Mouse (Mus musculus): ENCODE data around the gene Wdfy3.

Gene Wdfy3

DNA sequence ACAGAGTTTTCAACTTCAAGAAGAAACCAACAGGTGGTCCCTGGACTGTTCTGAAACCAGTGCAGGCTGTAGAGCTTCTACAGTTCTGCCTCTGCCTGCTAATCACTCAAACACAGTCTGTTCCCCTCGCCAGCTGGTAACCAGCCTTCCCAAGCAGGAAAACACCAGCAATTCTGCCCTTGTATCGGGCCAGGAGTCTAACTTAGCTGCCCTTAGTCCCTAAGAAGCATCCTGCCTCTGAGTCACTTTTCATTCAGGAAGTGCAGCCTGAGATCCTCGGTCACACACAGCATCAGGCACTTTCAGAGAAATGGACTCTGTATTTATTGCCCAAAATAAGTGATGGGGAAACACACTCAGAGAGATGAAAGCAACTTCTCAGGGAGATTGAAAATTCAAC is 66.3 kb downstream of the Wdfy3 start:
- DNase-seq (ENCODE audit: low read depth, low spot score) = no peak

DNA sequence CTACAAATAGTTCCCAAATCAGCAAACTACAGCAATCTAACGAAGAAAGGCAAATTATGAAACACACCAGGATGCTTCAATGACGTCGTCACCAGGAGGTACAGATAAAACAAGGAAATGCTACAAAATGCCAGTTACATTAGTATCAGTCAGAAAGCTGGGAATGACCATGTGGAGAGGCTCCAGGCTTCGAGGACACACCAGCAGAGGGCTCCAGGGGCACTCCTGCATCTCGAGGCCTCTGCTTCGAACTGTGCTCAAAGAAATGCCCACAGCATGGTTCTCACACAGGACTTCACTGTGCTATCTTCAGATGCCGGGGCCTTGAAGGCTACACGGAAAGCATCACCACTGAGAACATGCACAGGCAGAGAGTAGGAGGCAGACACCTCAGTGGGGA is 68.7 kb downstream of the Wdfy3 start:
- DNase-seq (ENCODE audit: low read depth, low spot score) = no peak

DNA sequence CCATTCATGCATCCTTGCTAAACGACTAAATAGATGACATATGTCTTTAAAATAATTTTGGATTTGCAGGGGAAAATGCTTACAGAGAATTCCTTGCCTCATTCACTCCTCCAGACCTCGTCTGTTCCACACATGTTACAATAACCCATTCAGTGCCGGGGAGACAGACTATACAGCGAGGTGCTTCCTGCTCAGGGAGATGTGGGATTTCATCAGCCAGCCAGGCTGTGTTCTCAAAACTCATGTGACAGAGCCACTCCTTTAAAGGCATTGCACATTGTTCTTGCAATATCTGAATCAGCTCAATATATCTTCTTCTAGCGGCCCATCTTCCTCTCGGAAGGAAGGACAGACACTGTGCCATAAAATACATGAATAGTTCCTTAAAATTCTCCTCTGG is 70.8 kb downstream of the Wdfy3 start:
- DNase-seq (ENCODE audit: low read depth, low spot score) = no peak

DNA sequence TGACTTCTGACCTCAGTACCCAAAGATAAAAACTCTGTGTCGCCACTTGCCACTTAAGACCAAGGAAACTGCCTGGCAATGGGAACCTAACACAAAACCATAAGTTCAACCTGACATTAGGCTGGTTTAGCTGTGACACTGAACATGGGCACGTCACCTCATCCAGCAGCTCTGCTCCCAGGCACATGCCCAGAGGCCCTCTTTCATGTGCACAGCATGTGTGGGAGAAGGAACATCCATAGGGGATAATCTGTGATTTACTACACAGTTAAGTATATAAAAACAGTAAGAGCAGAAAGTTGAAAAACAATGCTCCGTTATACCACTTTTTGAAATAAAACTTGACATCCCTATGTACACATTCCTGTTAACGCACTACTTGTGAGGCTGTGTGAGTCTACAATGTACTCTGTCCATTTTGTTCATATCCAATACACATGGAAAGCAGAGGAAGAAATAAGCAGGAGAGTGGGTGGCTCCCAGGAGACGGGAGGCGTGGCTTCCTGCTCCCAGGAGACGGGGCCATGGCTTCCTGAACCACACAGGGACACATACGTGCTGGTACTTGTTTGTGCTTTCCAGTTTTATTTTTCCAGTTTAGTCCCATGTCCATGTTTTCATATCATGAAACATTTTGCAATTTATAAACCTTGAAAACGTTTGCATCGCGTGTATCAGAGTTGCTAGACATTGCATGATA is 73.5 kb downstream of the Wdfy3 start:
- no peak for DNase-seq (ENCODE audit: low read depth, low spot score)

DNA sequence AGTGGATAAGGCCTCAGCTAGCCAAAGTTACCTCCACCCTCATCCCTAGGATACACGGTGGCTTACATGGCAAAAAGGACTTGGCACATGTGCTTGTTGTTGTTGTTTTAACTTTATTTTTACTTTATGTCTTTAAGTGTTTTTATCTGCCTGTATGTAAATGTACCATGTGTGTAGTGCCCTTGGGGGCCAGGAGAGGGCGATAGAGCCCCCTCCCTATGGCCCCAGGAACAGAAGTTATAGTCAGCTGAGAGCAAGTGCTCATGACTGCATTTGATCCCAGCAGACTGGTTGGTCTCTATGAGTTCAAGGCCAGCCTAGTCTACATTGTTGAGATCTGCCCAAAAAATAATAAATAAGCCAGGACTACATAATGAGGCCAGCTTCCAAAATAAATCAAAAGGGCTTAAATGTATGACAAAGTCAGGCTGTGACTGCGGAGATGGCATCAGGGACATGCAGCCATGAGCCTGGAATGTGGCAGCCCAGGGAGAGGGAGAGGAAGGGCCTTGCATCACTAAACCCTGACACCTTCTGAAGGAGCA is 74.2 kb downstream of the Wdfy3 start:
- peak; percentile 79 for DNase-seq (ENCODE audit: low read depth, low spot score)

DNA sequence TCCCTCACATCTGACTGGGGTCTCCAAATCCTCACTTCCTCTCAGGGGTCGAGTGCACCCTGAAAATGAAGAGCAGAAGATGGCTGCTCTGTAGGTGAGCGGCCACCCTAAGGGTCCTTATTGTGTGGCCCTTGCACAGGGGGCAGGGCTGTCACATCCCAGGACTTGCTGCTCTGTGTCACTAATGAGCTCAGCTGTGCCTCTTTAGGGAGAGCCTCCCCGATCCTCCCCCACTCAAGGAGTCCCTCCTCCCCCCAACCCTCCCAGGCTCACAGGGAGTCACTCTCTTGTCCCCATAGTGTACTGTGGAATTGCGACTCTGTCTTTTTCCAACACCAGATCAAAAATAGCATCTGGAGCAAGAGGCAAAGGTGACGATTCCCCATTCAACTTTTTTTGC is 75.7 kb downstream of the Wdfy3 start:
- DNase-seq (ENCODE audit: low read depth, low spot score) = no peak

DNA sequence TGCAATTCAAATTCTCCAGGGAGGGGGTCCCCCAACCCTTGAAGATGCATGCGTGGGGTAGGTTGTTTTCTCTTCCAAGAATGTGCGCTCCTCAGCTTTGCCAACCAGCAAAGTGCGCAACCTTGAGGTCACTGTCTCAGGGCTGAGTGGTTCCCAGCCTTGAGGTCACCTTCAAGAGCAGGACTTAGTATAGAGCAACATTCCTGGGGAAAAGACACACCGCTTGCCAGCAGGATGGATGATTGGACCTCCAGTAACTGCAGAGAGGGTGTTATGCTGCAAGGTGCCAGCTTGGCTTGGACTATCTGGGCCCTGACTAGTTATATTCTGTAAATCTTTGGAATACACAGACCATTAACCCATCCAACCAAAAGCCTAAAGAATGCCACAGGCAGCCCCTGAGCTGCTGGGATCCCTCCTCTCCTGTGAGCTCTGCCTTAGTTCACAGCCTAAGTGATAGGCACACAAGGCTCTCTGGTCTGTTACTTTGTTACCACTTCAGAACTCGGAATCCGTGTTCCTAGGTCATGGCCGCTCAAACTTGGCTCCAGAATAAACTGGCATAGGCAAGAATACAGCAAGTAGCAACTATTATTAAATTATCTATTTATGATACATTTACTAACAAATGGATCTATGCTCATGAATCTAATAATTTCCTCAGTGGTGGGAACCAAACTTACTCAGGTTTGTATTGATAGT is 76.6 kb downstream of the Wdfy3 start:
- peak; percentile 32 for DNase-seq (ENCODE audit: low read depth, low spot score)

DNA sequence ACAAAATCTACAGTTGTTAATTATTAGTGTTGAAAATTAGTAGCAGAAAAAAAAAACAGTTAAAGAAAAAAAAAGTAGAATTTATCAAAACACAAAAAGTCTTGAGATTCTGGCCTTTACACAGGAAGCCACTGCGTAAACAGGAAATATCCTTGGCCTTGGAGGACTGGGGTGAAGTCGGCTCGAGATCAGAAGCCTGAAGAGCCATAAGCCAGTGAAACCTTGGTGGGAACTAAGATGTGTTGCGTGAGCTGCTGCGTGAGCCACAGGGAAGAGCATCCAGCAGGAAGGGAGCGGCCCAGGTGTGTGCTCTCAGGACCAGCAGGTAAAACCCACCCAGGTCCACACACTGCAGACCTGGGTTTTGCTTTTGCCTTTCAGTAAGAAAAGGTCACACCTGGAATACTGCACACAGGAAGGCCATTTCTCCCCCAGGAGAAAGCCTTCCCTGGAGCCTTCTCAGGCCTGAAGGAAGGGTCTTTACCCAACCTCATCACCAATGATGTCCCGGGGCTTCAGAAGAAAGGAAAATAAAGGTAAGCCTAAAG is 79.3 kb downstream of the Wdfy3 start:
- DNase-seq (ENCODE audit: low read depth, low spot score) = no peak

DNA sequence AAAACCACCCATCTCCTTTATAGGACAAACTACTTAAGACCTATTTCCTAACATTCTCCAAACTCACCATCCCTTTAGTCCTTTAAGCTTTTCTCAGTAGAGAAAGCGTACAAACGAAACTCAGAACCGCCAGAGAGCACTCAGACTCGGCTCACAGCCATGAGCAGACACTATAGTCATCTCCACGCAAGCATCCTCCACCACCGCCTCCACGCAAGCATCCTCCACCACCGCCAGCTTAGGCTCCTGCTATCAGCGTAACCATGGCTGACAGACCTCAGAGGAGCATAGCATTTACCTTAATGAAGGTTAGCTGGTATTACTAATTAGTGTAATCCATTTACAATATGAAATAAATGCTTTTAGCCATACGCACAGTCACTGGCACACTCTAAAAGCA is 81.2 kb downstream of the Wdfy3 start:
- no peak for DNase-seq (ENCODE audit: low read depth, low spot score)

DNA sequence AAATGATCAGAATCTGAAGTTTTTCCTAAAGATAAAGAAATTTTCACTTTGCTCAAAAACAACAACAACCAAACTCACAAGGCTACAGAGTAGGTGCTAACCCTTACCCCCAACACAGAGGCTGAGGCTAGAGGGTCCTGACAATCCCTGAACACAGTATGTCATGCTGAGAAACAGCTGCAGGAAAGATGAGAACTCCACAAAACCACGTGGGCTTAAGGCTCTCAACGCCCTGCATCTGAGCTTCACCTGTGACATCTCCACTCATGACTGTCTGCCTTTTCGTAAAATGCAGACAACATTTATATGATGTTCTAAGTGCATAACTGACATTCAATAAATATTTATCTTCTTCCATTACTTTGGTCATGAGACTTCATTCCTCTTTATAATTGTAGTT is 83.0 kb downstream of the Wdfy3 start:
- no peak for DNase-seq (ENCODE audit: low read depth, low spot score)

DNA sequence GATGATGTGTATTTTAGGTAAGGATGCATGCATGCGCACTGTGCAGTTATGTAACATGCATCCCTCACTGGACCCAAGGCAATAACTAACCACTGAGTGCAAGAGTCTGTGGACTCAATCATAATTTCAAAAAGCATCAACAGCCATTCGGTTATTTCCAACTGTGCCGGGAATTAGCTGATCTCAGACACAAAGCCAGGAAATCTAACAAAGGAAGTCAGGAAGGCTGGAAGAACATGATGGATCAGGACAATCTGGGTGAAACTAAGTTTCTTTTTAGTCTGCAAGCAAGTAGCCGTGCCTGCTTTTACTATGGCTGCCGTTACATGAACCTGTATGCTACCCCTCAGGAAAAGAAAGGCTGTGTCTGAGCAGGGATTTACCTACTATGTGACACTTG is 87.5 kb downstream of the Wdfy3 start:
- DNase-seq (ENCODE audit: low read depth, low spot score) = no peak

DNA sequence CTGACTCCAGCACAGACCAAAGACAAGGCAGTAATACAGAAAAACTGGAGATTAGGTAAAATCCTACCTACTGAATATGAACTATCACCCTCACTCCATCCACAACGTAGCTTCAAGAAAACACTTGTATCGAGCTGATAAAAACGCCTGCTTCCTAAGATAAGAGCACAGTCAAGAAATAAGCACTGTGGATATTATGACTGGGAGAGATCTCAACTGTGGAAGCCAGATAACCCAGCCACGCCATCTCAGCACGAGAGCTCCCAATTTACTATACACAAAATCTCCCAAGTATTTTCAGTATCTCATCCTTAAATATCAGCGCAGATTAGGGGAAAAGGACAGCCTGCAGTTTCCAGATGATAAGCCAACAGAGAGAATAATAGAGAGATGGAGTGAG is 90.1 kb downstream of the Wdfy3 start:
- DNase-seq (ENCODE audit: low read depth, low spot score) = no peak

DNA sequence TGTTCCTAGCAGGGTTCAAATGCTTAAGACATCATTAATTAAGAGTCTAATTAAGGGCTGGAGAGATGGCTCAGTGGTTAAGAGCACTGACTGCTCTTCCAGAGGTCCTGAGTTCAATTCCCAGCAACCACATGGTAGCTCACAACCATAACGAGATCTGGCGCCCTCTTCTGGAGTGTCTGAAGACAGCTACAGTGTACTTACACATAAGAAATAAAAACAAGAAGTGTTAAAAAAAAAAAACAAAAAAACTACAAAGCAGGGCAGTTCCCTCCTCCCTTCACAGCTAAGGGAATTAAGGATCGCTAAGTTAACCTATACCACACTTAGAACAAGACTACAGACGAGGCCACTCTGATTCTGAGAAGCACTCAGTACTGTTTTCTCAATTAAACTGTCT is 97.1 kb downstream of the Wdfy3 start:
- DNase-seq (ENCODE audit: low read depth, low spot score) = peak; percentile 49

DNA sequence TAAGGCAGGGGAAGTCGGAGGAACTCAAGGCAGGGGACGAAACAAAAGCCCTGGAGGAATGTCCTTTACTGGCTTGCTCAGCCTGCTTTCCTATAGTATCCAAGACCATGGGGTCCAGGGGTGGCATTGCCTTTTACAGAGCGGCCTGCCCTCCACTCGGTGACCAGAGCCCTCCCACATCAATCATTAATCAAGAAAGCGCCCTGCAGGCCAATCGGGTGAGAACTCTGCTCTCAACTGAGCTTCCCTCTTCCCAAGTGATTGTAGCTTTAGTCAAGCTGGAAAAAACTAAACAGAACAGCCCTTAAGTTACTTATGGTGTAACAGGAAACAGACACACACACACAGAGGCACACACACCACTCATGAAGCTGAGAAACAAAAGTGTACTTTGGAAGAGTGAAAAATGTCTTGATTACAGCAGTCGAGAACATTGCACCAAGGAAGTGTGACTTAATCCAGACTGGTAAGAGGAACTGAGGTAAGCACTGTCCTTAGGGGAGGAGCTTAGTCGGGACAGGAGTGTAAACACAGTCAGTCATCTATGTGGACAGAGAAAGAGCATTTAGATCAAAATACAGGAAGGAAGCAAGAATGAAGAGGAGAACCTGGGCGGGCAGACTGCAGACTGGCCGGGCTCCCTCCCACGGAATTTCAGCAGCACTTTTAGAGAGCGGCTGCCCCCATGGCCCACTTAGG is 101.4 kb downstream of the Wdfy3 start:
- no peak for DNase-seq (ENCODE audit: low read depth, low spot score)

DNA sequence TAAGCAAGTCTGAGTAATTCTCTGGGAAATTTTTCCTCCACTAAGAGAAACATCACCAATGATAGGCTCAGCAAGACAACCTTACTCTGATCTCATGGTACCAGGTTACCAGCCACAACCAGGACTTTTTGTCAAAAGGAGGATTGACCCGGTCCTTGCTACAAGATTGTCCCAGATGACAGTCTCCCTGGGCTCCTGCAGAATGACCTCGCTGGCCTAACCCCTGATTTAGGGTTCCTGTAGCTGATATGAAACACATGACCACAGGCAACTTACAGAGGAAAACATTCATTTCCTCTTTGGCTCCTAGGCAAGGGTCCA is 101.9 kb downstream of the Wdfy3 start:
- DNase-seq (ENCODE audit: low read depth, low spot score) = no peak

DNA sequence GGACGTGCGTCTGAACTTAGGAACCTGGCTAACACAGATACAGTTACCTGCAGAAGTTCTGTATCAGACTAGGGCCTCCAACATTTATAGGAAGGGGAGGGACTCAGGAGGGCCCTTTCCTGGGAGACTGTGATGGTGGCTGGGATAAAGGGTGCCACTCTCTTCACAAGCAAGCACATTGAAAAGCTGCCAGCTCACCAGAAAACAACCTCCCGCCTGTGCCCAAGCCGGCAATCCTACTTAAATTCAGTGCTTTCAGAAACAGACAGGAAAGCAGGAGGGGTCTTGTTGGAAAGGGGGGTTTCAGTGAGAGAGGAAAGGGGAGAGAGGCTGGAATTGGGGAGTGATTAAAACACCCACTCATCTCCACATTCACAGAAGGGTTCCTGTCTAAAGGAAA is 106.9 kb downstream of the Wdfy3 start:
- DNase-seq (ENCODE audit: low read depth, low spot score) = no peak

DNA sequence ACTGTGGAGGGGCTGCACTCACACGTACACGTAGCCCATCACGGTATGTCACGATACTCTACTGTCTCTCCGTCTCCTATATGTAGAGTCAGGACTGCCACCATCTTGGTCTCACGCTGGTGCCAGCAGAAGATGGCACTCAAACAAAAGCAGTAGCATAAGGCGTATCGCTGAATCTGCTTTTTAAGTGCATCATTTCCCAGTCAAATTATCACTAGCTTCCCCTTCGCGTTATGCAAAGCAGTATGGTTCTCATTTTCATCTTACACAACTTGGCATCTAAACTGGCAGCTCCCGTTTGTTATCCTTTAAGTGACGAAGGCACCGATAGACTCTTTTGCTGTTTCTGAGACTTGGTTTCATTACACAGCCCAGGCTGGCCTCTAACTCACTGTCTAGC is 110.4 kb downstream of the Wdfy3 start:
- DNase-seq (ENCODE audit: low read depth, low spot score) = no peak

DNA sequence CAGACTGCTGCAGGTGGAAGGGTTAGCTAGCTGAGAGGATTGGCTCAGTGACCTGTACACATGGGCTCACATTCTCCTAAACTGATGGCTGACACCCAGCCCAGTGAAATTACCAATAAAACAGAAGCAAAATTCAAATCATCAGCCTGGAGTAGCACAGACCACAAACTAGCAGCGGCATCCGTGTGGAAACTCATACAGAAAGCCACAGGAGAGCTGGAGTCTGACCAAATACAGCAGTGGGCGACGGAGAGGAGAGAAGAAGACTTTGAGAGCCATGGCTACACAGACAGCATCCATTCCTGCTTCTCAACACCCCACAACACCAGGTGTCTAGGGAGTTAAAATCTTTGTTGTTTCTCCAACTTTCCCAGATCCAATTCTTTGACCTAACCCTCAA is 110.8 kb downstream of the Wdfy3 start:
- DNase-seq (ENCODE audit: low read depth, low spot score) = no peak

DNA sequence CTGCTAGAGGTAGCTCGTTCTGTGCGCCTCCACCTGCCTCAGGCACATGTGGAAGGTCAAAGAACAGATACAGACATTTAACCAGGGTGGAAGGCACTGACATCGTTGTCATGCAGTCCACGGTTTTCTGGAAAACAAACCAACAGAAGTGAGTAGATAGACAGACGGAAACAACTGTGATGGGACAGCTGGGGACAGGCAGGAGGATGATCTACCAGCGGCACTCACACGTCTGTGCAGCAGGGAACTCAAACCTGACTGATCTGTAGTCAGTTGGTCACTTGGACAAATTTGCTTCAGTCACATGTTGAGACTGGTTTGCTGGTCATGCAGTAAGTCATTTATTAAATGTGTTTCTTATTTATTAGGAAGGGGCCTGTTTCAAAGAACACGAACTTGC is 112.3 kb downstream of the Wdfy3 start:
- no peak for DNase-seq (ENCODE audit: low read depth, low spot score)

DNA sequence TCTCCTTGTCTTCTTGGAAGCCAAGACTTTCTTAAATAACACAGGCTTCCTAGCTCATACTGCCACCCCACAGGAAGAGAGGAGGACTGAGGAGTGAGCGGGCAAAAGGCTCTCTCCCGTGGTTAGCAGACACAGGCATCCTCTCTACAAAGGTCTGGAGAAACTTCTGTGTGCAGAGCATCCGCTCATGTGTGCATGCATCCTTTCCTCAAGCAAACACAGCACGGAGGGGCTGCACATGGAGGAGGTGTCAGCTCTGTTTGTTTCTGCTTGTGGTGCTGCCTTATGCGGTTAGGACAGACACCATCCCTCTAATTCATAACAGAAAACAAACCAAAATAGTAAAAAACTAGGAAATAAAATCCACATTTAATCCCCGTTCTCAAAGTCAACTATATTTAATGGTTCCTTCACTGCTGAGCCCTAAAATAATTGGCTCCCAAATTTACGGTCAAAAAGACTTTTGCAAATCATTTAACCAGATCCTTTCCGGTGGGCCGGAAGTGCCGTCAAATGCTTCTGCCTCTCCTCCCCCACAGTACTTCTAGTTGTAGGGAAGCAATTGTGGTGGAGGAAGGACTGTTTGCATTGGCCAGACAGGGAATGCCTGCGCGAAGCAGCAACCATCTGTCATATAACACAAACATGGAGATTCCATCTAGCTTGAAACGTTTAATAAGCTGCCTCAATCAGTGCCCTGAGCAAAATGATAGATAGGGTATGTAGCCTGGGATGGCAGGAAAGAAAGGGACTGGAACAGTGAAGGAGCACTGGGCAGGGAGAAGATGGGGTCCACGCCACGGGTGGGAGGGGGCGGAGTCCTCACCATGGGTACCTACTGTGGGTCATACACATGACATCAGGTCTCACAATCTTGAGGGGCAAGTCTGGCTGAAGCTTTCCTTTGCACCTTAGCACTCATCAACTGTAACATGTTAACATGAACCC is 115.1 kb downstream of the Wdfy3 start:
- no peak for DNase-seq (ENCODE audit: low read depth, low spot score)

DNA sequence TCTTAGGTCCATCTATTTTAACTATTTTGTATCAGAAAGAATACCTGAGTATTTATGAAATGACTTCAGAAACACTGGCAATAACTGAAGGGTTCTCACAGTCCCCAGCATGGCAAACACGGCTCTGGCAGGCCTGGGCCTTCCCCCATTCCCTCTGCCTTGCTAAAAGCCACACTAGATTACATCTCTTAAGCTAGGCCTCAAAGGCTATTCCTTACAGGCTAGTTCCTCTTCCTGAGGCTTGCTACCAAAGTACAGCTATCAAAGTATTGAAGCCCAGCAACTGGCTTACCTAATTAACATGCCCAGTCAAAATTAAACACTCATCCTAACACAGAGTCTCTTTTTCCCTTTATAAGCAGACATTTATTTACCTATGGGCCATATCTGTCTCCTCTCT is 117.8 kb downstream of the Wdfy3 start:
- DNase-seq (ENCODE audit: low read depth, low spot score) = no peak

Data from R1 (cell line).